Mouse (Mus musculus) inflammation-experienced regulatory T-cells, adult 6 months (primary cell): ENCODE measurements around the gene Stpg2. TPM values are rescaled to one million over a fixed set of nuclear protein-coding genes. Genes with fewer than 3 reads are reported as not detected.
A peak's percentile ranks its signal among the peaks of the same experiment; 100 is the strongest.
"Not testable (repeated sequence)": the region's sequence is repeated elsewhere in the genome, so short reads cannot be mapped to it uniquely, and the experiment has no call there.

Experiments used
- ATAC-seq: one replicate; pipeline ENCODE4 v1.8.0; 2017
- polyA plus RNA-seq, 3 experiments: library from polyadenylated mRNA; unstranded; fragments of 100-300 nt; shearing (Covaris generic); gene quantifications; one replicate each; pipeline ENCODE4 v1.2.1; 2017

Stpg2 gene
- polyA plus RNA-seq: not detected

- peak; percentile 94 for ATAC-seq
Observed at GRCm38 (mm10) chr3:139205444-139205998, at the start of gene Stpg2. Stpg2 (plus strand) TSS chr3:139205694.

DNA sequence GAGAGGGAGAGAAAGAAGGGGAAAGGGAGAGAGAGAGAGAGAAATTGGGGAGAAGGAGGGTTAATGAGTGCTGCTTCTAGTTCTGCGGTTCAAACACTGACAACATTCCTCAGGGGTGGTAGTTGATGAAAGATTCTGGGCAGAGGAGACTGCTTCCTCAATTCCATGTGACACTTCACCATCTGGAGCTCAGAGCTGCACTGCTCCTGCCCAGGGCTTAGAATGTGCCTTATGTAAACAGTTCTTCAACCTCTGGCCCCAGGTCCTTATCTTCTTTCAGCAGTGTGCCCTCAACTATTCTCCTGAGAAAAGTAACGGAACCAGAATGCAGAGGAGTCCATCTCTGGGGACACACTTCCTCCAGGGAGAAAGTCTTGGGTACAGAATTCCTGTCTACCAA is 43.3 kb upstream of the Stpg2 start:
- no peak for ATAC-seq

- ATAC-seq: no peak
Observed at GRCm38 (mm10) chr3:139162658-139163057, 42.8 kb upstream of the Stpg2 start.

DNA sequence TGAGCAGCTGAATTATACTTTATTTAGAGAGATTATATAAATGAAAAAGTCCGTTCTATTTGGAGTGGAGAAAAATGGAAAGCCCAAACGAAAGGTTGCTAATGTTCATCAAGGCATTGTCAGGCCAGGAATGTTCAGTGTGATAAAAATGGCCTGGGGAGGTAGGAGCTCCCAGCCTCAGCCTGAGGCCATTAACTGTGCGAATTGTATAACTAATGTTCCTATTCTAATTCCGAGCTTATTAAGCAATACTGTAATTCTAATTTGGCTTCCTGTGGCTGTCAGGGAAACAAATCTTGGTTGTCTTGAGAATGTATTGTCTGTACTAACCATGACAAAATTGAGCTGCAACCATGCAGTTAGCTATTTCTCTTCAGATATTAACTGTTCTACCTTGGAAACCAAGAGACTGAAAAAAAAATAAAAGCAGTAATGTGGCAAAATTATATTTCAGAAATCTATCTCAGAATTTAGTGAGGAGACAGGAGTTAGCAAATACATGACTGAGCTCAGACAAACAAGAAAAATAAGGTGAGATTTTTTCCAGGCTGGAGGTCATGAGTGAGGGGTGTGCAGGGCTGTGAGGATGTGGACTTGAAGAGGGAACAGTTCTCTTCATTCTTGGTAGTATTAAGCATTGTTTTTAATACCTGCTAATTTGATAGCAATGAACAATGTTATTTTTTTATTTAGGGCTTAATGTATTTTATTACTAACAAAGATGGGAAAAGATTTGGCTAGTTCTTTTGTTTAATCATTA is 36.8 kb upstream of the Stpg2 start:
- ATAC-seq: no peak

- no peak for ATAC-seq
Observed at GRCm38 (mm10) chr3:139169740-139170139, 35.8 kb upstream of the Stpg2 start.

DNA sequence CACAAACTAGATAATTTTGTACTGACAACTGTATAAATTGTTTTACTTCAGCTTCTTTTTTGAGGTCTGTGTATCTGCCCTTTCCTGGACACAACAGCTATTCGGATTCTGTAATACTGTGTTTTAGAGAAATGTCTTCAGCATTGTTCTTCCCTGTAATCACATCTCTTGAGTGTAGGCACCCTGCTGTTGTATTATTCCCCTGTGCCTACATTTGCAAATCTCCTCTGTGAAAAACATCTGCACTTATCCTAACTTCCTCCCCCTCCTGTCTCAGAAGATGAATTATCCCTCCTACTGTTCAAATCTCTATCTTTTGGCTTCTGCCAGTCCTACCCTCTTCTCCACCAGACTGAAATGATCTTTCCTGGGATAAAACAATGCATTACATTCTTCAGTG is 28.6 kb upstream of the Stpg2 start:
- ATAC-seq: no peak

DNA sequence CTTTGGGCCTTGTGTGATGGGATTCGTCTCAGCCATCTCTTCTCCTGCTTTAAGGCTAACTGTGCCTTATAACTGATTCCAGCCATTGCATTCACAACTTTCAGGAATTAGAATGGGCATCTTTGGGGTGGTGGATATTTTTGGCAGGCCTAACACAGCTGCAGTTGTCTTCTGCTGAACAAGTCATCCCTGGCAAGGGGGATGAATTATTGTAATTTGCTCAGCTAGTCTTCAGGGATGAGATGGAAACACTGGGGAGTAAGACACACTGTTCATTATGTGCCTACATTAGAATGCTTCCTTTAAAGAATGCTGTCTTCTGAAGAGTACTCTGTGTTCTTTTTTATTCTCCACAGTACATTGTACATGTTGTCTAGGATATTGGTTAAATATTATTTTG is 14.0 kb upstream of the Stpg2 start:
- ATAC-seq: no peak

DNA sequence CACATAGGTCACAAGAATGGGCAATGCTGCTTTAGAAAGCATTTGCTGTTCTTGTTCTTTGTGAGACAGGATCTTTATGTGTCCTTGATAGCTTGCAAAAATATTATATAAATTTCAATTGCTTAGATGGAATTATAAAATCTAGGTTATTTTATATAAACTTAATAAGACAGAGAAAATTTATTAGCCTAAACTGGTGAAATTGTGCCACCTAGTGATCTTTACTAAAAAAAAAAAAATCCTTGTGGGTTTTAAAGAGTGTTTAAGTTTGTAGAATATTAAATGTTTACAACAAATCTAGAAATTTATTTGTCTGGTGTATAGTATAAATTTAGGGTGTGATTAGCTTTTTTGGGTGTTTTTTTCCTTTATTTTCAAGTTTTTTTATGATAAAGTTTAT is 11.6 kb upstream of the Stpg2 start:
- no peak for ATAC-seq

GRCm38 (mm10) chr3:139198412-139198811 is 7.1 kb upstream of the Stpg2 start:
- ATAC-seq: no peak

GRCm38 (mm10) chr3:139200324-139200723 is 5.2 kb upstream of the Stpg2 start:
- ATAC-seq: no peak

- ATAC-seq: no peak
Observed at GRCm38 (mm10) chr3:139216945-139217344, 11.5 kb downstream of the Stpg2 start.

DNA sequence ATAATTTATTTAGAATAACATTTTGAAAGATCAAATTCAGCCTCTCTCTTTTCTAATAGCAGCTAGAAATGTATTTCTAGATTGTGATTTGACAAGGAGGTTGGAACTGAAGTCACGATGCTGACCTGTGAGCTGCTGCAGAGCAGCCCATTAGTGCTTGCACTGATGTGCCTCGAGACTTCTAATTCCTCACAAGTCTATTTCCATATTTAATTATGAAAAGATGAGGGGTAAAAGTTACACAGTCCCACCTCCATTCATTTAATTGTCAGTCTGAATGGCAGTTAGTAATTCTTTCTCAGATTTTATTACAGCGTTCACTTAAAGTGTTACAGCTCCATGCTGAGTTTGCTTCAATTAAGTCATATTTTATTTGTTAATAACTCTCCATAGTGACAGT is 19.6 kb downstream of the Stpg2 start:
- ATAC-seq: no peak

- ATAC-seq: no peak
Observed at GRCm38 (mm10) chr3:139226811-139227210, 21.3 kb downstream of the Stpg2 start.

DNA sequence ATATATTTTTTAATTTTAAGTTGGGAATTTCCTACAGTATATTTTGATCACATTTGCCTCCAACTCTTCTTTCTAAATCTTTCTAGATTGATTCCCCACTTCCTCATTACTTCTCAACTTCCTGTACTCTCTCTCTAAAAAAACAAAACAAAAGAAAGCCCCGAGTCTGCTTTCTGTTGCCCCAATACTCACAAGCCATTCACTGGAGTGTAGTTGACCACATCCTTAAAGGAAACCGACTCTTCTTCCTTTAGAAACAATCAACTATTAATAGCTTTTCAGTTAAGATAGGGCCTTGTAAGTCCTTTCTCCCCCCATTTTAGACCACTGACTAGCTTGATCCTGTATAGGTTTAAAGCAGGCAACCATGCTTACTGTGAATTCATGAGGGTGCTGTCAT is 39.7 kb downstream of the Stpg2 start:
- peak; percentile 90 for ATAC-seq

- no peak for ATAC-seq
Observed at GRCm38 (mm10) chr3:139246508-139246907, 41.0 kb downstream of the Stpg2 start.

DNA sequence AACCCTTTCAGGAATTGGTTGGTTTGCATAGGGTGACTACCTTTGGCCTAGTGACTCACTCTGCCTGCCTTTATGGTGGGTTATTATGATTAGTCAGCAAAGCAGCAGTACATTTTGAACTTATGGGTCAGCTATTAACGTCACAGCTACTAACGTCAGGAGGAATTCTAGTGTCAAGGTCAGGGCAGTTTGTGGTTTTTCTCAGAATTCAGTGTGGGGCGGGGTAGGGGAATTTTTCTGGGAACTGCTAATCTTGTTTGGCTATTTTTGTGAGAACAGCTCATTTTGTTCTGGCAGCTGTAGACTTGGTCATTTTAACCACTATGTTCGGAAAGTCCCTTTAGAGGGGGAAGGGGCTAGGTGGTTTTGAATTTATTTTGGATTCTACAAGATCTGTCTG is 56.9 kb downstream of the Stpg2 start:
- not testable (repeated sequence) for ATAC-seq

DNA sequence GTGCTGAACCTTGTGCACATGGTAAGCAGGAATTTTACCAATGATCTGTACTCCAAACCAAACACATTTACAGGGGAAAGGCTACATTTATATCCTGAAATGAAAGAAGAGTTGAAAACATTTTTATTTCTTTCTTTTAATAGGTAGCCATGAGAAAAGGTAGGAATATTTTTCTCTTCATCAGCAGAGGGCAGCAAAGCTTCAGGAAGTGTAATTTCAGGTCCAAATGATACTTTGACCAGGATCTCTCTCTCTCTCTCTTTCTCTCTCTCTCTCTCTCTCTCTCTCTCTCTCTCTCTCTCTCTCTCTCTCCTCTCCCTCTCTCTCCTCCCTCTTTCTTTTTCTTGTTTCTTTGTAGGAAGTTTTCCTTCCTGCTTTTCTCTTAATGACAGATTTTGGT is 92.4 kb downstream of the Stpg2 start:
- no peak for ATAC-seq

DNA sequence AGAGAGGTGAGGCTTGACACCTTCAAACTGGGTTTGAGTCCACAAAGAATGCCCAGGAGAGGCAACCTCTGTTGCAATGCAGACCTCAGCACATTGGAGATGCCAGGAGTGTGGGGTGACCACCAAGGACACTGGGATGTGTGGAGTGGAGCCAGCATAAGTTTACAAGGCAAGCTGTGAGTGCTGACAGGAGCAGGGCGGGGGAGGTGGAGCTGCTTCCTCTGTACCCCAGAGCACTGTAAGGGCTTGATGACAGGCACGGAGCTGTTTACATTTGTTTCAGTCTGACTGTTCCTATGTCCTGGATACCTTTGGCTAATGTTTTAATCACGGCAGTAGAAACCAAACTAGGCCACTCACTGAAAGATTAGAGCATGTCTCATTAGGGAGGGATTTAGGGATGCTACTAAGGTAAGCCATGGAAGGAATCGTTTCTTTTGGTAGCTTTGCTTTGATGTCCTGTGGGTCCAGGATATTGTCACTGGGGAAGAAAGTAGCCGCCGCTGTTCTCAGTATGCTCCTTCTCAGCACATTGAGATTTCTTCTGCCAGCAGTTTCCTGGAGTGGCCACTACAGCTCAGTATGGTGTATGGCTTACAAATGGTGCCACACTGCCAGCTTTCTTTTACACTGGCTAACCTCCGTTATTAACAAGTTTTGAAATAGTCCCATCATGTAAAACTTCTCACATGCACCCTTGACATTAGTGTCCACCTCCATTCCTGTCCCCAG is 102.8 kb downstream of the Stpg2 start:
- no peak for ATAC-seq

DNA sequence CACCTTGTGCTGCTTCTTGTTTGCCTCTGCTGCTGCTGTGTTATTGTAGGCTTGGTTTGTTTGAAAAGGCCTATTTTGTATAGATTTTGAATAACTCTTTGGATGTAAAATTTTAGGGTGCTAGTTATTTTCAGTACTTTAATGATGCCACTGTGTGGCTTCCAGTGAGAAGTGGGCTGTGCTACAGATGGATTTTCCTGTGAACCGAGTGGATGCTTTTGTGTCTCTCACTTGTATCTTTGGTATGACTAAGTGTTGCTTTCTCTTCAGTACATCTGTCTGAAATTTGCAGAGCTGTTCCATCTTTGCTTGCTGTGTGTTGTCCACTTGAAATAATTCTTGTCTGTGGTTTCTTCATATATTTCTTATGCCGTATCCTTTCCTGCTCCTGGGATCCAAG is 106.2 kb downstream of the Stpg2 start:
- no peak for ATAC-seq

GRCm38 (mm10) chr3:139380494-139380893 is 175.0 kb downstream of the Stpg2 start:
- ATAC-seq: no peak

- no peak for ATAC-seq
Observed at GRCm38 (mm10) chr3:139397077-139397865, 191.8 kb downstream of the Stpg2 start.

- ATAC-seq: no peak
Observed at GRCm38 (mm10) chr3:139404673-139405072, 199.2 kb downstream of the Stpg2 start.

DNA sequence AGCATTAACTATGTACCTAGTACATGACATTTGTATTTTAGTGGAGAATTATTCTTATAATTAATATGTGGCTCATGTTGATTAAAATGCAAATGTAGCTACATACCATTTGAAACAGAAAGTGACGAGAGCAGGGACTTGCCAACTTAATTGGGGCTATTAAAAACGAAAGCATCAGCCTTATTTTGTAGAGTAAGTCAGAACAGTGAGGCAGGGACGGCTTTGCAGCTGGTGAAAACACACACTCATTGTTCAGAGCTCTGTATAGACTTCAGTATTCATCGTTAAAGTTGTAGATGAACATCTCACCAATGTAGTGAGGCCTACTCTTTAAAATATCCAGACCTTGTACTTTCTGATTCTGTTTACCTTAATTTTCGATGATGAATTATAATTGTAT is 213.6 kb downstream of the Stpg2 start:
- ATAC-seq: no peak
